Mouse (Mus musculus): ENCODE measurements around the gene Fam189b. TPM values are rescaled to one million over a fixed set of nuclear protein-coding genes. Genes with fewer than 3 reads are reported as not detected.

Gene Fam189b
- total and polyA plus RNA-seq, 2 experiments, result 0.09 to 4.1 TPM

DNA sequence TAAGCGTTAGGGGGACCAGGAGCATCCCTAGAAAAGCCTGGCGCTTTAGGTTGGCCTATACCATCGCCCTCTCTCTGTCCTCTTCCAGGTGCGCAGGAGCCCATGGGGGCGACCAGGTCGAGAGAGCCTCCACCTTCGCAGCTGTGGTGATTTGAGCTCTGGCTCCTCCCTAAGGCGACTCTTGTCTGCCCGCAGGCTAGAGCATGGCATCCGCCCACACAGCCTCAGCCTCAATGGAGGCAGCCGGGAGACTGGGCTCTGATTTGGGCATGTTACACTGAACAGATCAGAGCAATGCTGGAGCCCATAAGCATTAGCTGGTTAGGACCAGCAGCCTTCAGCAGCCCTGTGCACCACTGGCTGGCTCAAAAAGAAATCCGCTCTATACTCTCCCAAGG, 5.5 kb downstream of the Fam189b start:
- 87% methylated on average over 12 of the region's 12 CpGs for WGBS
- no peaks in the 10 kb centered on the region for H3K27me3 ChIP-seq (ENCODE audit: control insufficient read depth, insufficient read depth, low read length)
- no peaks in the 10 kb centered on the region for H3K4me1 ChIP-seq (ENCODE audit: control insufficient read depth, insufficient read depth, low read length)
- no peaks in the 10 kb centered on the region for H3K36me3 ChIP-seq (ENCODE audit: control insufficient read depth, insufficient read depth, low read length)
- H3K4me3 ChIP-seq (ENCODE audit: insufficient read depth, low read depth, low read length), result no peak overlapping the region
- 0 out of 2 replicates have a peak overlapping the region, but pooled peaks have one; percentile 7 for H3K27ac ChIP-seq (replicated peaks; ENCODE audit: insufficient read depth, low read depth, low read length)
- no peak for TF ChIP-seq POLR2A (IDR thresholded peaks at IDR 0.05; ENCODE audit: extremely low read depth, insufficient read depth, low read length)
- H3K9ac ChIP-seq (ENCODE audit: low read depth, low read length), result no peak overlapping the region
- H3K79me2 ChIP-seq (ENCODE audit: control insufficient read depth, insufficient read depth, low read length), result no peaks in the 10 kb centered on the region
- DNase-seq (ENCODE audit: extremely low read depth, low read depth, low spot score), result no peak

DNA sequence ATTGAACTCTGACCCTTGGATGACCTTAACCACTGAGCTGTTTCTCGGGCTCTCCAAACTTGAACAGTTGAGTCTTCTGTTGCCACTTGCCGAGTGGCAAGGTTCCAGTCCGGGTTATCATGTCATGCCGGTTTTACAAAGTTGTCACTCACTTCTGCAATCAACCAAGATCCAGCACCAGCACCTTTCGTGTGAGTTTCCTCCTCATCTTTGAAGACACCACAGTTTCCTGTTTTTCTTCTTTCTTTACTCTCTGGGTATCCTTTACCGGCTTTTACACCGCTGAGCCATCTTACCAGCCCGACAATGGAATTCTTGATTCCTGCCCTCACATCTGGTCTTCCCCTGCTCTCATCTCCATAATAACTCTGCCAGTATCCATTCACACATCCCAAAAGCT, 7.5 kb downstream of the Fam189b start:
- H3K27ac ChIP-seq (replicated peaks; ENCODE audit: insufficient read depth, low read depth, low read length), result no peak overlapping the region
- 71% methylated on average over 8 of the region's 8 CpGs for WGBS
- TF ChIP-seq POLR2A (IDR thresholded peaks at IDR 0.05; ENCODE audit: extremely low read depth, insufficient read depth, low read length) (no peak), CTCF (IDR thresholded peaks at IDR 0.05; ENCODE audit: low read depth, low read length) (no peak)

GRCm38 (mm10) chr3:89193351-89193750, 10.4 kb downstream of the Fam189b start:
- Histone ChIP-seq H3K4me1 (ENCODE audit: control insufficient read depth, insufficient read depth, low read length) (no peaks in the 10 kb centered on the region), H3K4me3 (ENCODE audit: insufficient read depth, low read depth, low read length) (no peak overlapping the region), H3K36me3 (ENCODE audit: control insufficient read depth, insufficient read depth, low read length) (no peaks in the 10 kb centered on the region), H3K9ac (ENCODE audit: low read depth, low read length) (no peak overlapping the region), H3K27ac (replicated peaks; ENCODE audit: insufficient read depth, low read depth, low read length) (no peak overlapping the region), H3K79me2 (ENCODE audit: control insufficient read depth, insufficient read depth, low read length) (no peaks in the 10 kb centered on the region), H3K27me3 (ENCODE audit: control insufficient read depth, insufficient read depth, low read length) (no peaks in the 10 kb centered on the region)
- no peak for TF ChIP-seq CTCF (IDR thresholded peaks at IDR 0.05; ENCODE audit: low read depth, low read length)
- no peak for TF ChIP-seq POLR2A (IDR thresholded peaks at IDR 0.05; ENCODE audit: extremely low read depth, insufficient read depth, low read length)
- no peak for DNase-seq (ENCODE audit: extremely low read depth, low read depth, low spot score)
- WGBS, result 68% methylated on average over 1 of the region's 1 CpGs

More for the DNA sequence above, 7.5 kb downstream of the Fam189b start:
- DNase-seq (ENCODE audit: extremely low read depth, low read depth, low spot score), result no peak
- Histone ChIP-seq H3K4me1 (ENCODE audit: control insufficient read depth, insufficient read depth, low read length) (no peaks in the 10 kb centered on the region), H3K27me3 (ENCODE audit: control insufficient read depth, insufficient read depth, low read length) (no peaks in the 10 kb centered on the region), H3K4me3 (ENCODE audit: insufficient read depth, low read depth, low read length) (no peak overlapping the region), H3K36me3 (ENCODE audit: control insufficient read depth, insufficient read depth, low read length) (no peaks in the 10 kb centered on the region), H3K9ac (ENCODE audit: low read depth, low read length) (no peak overlapping the region), H3K79me2 (ENCODE audit: control insufficient read depth, insufficient read depth, low read length) (no peaks in the 10 kb centered on the region)

DNA sequence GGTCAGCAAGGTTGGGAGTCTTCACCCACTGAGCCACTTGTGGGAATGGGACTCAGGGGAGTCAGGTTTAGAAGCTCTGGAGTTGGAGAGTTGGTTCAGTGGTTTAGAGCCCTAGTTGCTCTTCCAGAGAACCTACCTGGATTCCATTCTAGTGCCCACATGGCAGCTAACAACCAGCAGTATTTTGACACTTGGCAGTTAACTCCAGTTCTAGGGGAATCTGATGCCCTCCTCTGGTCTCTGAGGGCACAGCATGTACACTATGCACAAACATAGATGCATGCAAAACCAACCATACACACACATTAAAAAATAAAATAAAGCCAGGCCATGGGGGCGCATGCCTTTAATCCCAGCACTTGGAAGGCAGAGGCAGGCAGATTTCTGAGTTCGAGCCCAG, 10.9 kb downstream of the Fam189b start:
- Histone ChIP-seq H3K4me1 (ENCODE audit: control insufficient read depth, insufficient read depth, low read length) (no peaks in the 10 kb centered on the region), H3K27ac (replicated peaks; ENCODE audit: insufficient read depth, low read depth, low read length) (no peak overlapping the region)

GRCm38 (mm10) chr3:89195979-89196877, 13.3 kb downstream of the Fam189b start:
- WGBS, result 14% methylated on average over 33 of the region's 33 CpGs
- no peaks in the 10 kb centered on the region for H3K27me3 ChIP-seq (ENCODE audit: control insufficient read depth, insufficient read depth, low read length)
- DNase-seq (ENCODE audit: extremely low read depth, low read depth, low spot score), result peak; percentile 72
- peak overlapping the region; percentile 40 for H3K9ac ChIP-seq (ENCODE audit: low read depth, low read length)
- no peaks in the 10 kb centered on the region for H3K36me3 ChIP-seq (ENCODE audit: control insufficient read depth, insufficient read depth, low read length)
- H3K79me2 ChIP-seq (ENCODE audit: control insufficient read depth, insufficient read depth, low read length), result no peaks in the 10 kb centered on the region
- H3K4me3 ChIP-seq (ENCODE audit: insufficient read depth, low read depth, low read length), result peak overlapping the region; percentile 56
- TF ChIP-seq POLR2A (IDR thresholded peaks at IDR 0.05; ENCODE audit: extremely low read depth, insufficient read depth, low read length), result 0 out of 2 replicates have a peak, but pooled peaks have one; percentile 13
- peak; percentile 68 for TF ChIP-seq CTCF (IDR thresholded peaks at IDR 0.05; ENCODE audit: low read depth, low read length)
- H3K27ac ChIP-seq (replicated peaks; ENCODE audit: insufficient read depth, low read depth, low read length), result no peak overlapping the region; the same call in 1 of the 2 replicates
- H3K4me1 ChIP-seq (ENCODE audit: control insufficient read depth, insufficient read depth, low read length), result no peaks in the 10 kb centered on the region

More for the DNA sequence above, 10.9 kb downstream of the Fam189b start:
- WGBS, result 89% methylated on average over 2 of the region's 2 CpGs
- Histone ChIP-seq H3K79me2 (ENCODE audit: control insufficient read depth, insufficient read depth, low read length) (no peaks in the 10 kb centered on the region), H3K27me3 (ENCODE audit: control insufficient read depth, insufficient read depth, low read length) (no peaks in the 10 kb centered on the region), H3K36me3 (ENCODE audit: control insufficient read depth, insufficient read depth, low read length) (no peaks in the 10 kb centered on the region), H3K9ac (ENCODE audit: low read depth, low read length) (no peak overlapping the region), H3K4me3 (ENCODE audit: insufficient read depth, low read depth, low read length) (no peak overlapping the region)
- DNase-seq (ENCODE audit: extremely low read depth, low read depth, low spot score), result no peak
- TF ChIP-seq POLR2A (IDR thresholded peaks at IDR 0.05; ENCODE audit: extremely low read depth, insufficient read depth, low read length), result no peak
- no peak for TF ChIP-seq CTCF (IDR thresholded peaks at IDR 0.05; ENCODE audit: low read depth, low read length)

GRCm38 (mm10) chr3:89199839-89200238, 16.9 kb downstream of the Fam189b start:
- no peaks in the 10 kb centered on the region for H3K27me3 ChIP-seq (ENCODE audit: control insufficient read depth, insufficient read depth, low read length)
- no peak for DNase-seq (ENCODE audit: extremely low read depth, low read depth, low spot score)
- no peak overlapping the region for H3K9ac ChIP-seq (ENCODE audit: low read depth, low read length)
- no peak overlapping the region for H3K4me3 ChIP-seq (ENCODE audit: insufficient read depth, low read depth, low read length)
- H3K4me1 ChIP-seq (ENCODE audit: control insufficient read depth, insufficient read depth, low read length), result peaks cover 4% of the 10 kb centered on the region
- 77% methylated on average over 3 of the region's 3 CpGs for WGBS
- H3K27ac ChIP-seq (replicated peaks; ENCODE audit: insufficient read depth, low read depth, low read length), result no peak overlapping the region
- H3K79me2 ChIP-seq (ENCODE audit: control insufficient read depth, insufficient read depth, low read length), result peaks cover 5% of the 10 kb centered on the region; the same call in 1 of the 2 replicates
- TF ChIP-seq POLR2A (IDR thresholded peaks at IDR 0.05; ENCODE audit: extremely low read depth, insufficient read depth, low read length) (no peak), CTCF (IDR thresholded peaks at IDR 0.05; ENCODE audit: low read depth, low read length) (no peak)
- peaks cover 3% of the 10 kb centered on the region; the same call in 1 of the 2 replicates for H3K36me3 ChIP-seq (ENCODE audit: control insufficient read depth, insufficient read depth, low read length)

All from liver, adult 2 months (tissue).